Mouse (Mus musculus) MEL (cell line): ENCODE results near the gene Foxn1. TPM values are rescaled to one million over a fixed set of nuclear protein-coding genes. Genes with fewer than 3 reads are reported as not detected.

Experiments
- DNase-seq: peaks from one replicate; pipeline ENCODE4 v3.0.0; 2011; ENCODE audit warnings: low read depth, low spot score
- H3K27ac ChIP-seq: 2 replicates; pipeline ENCODE4 v1.5.1; 2012; ENCODE audit warnings: low read depth, mild to moderate bottlenecking, control low read depth, low read length, moderate library complexity; ENCODE audit not compliant: control insufficient read depth
- H3K27me3 ChIP-seq, 2 experiments: fragments of 150-350 bp in 1 of 2; sonication (generic) in 1 of 2; 2 replicates each; pipeline ENCODE4 v1.6.1; 2012; ENCODE audit warnings: low read length in 2 of 2, mild to moderate bottlenecking in 2 of 2, improper control_type of control experiment in 1 of 2, moderate library complexity in 1 of 2; ENCODE audit not compliant: insufficient read depth in 2 of 2, control insufficient read depth in 1 of 2
- H3K36me3 ChIP-seq, 2 experiments: 2 replicates each; pipeline ENCODE4 v1.6.1; 2012 to 2014; ENCODE audit warnings: low read length in 2 of 2, improper control_type of control experiment in 1 of 2, inconsistent platforms in 1 of 2, mild to moderate bottlenecking in 1 of 2; ENCODE audit not compliant: insufficient read depth in 2 of 2, control insufficient read depth in 1 of 2
- H3K4me1 ChIP-seq, 2 experiments: fragments of 150-350 bp in 1 of 2; sonication (generic) in 1 of 2; 2 replicates each; pipeline ENCODE4 v1.6.1; 2012; ENCODE audit warnings: low read length in 2 of 2, improper control_type of control experiment in 1 of 2, mild to moderate bottlenecking in 1 of 2; ENCODE audit not compliant: insufficient read depth in 2 of 2, control insufficient read depth in 1 of 2
- H3K4me3 ChIP-seq, 2 experiments: fragments of 150-350 bp in 1 of 2; sonication (generic) in 1 of 2; 2 replicates each; pipeline ENCODE4 v1.5.1; 2012; ENCODE audit warnings: low read depth in 2 of 2, low read length in 2 of 2, mild to moderate bottlenecking in 2 of 2, moderate library complexity in 2 of 2, control low read depth in 1 of 2, improper control_type of control experiment in 1 of 2; ENCODE audit not compliant: control insufficient read depth in 1 of 2, insufficient read depth in 1 of 2
- H3K79me2 ChIP-seq: 2 replicates; pipeline ENCODE4 v1.6.1; 2012; ENCODE audit warnings: mild to moderate bottlenecking, low read length, moderate library complexity; ENCODE audit not compliant: control insufficient read depth, poor library complexity, insufficient read depth
- H3K9ac ChIP-seq: 2 replicates; pipeline ENCODE4 v1.6.1; 2012; ENCODE audit warnings: low read depth, mild to moderate bottlenecking, control low read depth, low read length, moderate library complexity; ENCODE audit not compliant: control insufficient read depth, poor library complexity, severe bottlenecking
- H3K9me3 ChIP-seq: fragments of 150-350 bp; sonication (generic); replicated peaks from 2 replicates; pipeline ENCODE4 v1.6.1; 2012; ENCODE audit warnings: mild to moderate bottlenecking, low read length, improper control_type of control experiment, moderate library complexity; ENCODE audit not compliant: insufficient read depth
- CHD1 ChIP-seq: IDR thresholded peaks from 2 replicates; pipeline ENCODE4 v1.6.1; 2012; ENCODE audit warnings: low read depth, mild to moderate bottlenecking, inconsistent platforms, low read length, improper control_type of control experiment
- CHD2 ChIP-seq: IDR thresholded peaks from 2 replicates; pipeline ENCODE4 v1.6.1; 2011; ENCODE audit warnings: low read length, improper control_type of control experiment
- CTCF ChIP-seq, 3 experiments: IDR thresholded peaks in 2 of 3; conservative IDR thresholded peaks in 1 of 3; 2 replicates each; pipeline ENCODE4 v1.5.1; 2011 to 2012; ENCODE audit warnings: low read length in 3 of 3, low read depth in 2 of 3, mild to moderate bottlenecking in 2 of 3, improper control_type of control experiment in 1 of 3, inconsistent platforms in 1 of 3, mixed read lengths in 1 of 3, moderate library complexity in 1 of 3; ENCODE audit not compliant: control insufficient read depth in 1 of 3, insufficient read depth in 1 of 3, poor library complexity in 1 of 3, severe bottlenecking in 1 of 3
- E2F4 ChIP-seq: IDR thresholded peaks from 2 replicates; pipeline ENCODE4 v1.6.1; 2011; ENCODE audit warnings: low read depth, low read length, improper control_type of control experiment, borderline replicate concordance
- ELF1 ChIP-seq: IDR thresholded peaks from 2 replicates; pipeline ENCODE4 v1.6.1; 2014; ENCODE audit warnings: low read depth, mild to moderate bottlenecking, inconsistent platforms, low read length, improper control_type of control experiment, moderate library complexity
- GABPA ChIP-seq: IDR thresholded peaks from 2 replicates; pipeline ENCODE4 v1.6.1; 2012; ENCODE audit warnings: low read depth, mild to moderate bottlenecking, inconsistent platforms, low read length, improper control_type of control experiment, moderate library complexity
- GATA1 ChIP-seq: IDR thresholded peaks from 2 replicates; pipeline ENCODE4 v1.6.1; 2011; ENCODE audit warnings: low read depth, low read length, improper control_type of control experiment
- HCFC1 ChIP-seq: IDR thresholded peaks from 2 replicates; pipeline ENCODE4 v1.6.1; 2012; ENCODE audit warnings: low read depth, mild to moderate bottlenecking, inconsistent platforms, low read length, improper control_type of control experiment, moderate library complexity
- JUND ChIP-seq: IDR thresholded peaks from 2 replicates; pipeline ENCODE4 v1.6.1; 2011; ENCODE audit warnings: low read depth, mild to moderate bottlenecking, improper control_type of control experiment, low read length
- KAT2A ChIP-seq: conservative IDR thresholded peaks from 2 replicates; pipeline ENCODE4 v1.6.1; 2012; ENCODE audit warnings: low read depth, low read length, improper control_type of control experiment, inconsistent platforms
- MAFK ChIP-seq: IDR thresholded peaks from 2 replicates; pipeline ENCODE4 v1.6.1; 2011; ENCODE audit warnings: low read depth, mild to moderate bottlenecking, low read length, improper control_type of control experiment, borderline replicate concordance
- MAX ChIP-seq: IDR thresholded peaks from 2 replicates; pipeline ENCODE4 v1.6.1; 2011; ENCODE audit warnings: low read length, improper control_type of control experiment
- MXI1 ChIP-seq: IDR thresholded peaks from 2 replicates; pipeline ENCODE4 v1.6.1; 2011; ENCODE audit warnings: mild to moderate bottlenecking, low read depth, low read length, improper control_type of control experiment
- MYB ChIP-seq: IDR thresholded peaks from 2 replicates; pipeline ENCODE4 v1.6.1; 2011; ENCODE audit warnings: mild to moderate bottlenecking, low read depth, low read length, improper control_type of control experiment
- MYC ChIP-seq: IDR thresholded peaks from 2 replicates; pipeline ENCODE4 v1.6.1; 2011; ENCODE audit warnings: low read depth, mild to moderate bottlenecking, low read length, improper control_type of control experiment, moderate library complexity
- NRF1 ChIP-seq: IDR thresholded peaks from 2 replicates; pipeline ENCODE4 v1.6.1; 2014; ENCODE audit warnings: low read depth, mild to moderate bottlenecking, inconsistent platforms, low read length, improper control_type of control experiment, moderate library complexity; ENCODE audit not compliant: poor library complexity, insufficient read depth, severe bottlenecking
- POLR2A ChIP-seq, 2 experiments: IDR thresholded peaks; 2 replicates each; pipeline ENCODE4 v1.6.1; 2011 to 2012; ENCODE audit warnings: low read length in 2 of 2, mild to moderate bottlenecking in 2 of 2, control low read depth in 1 of 2, improper control_type of control experiment in 1 of 2, low read depth in 1 of 2, moderate library complexity in 1 of 2; ENCODE audit not compliant: control insufficient read depth in 1 of 2, insufficient read depth in 1 of 2, poor library complexity in 1 of 2
- POLR2AphosphoS5 ChIP-seq: IDR thresholded peaks from 2 replicates; pipeline ENCODE4 v1.6.1; 2012; ENCODE audit warnings: low read depth, borderline replicate concordance, mild to moderate bottlenecking, inconsistent platforms, low read length, moderate library complexity, mixed read lengths
- RAD21 ChIP-seq: IDR thresholded peaks from 2 replicates; pipeline ENCODE4 v1.6.1; 2011; ENCODE audit warnings: mild to moderate bottlenecking, low read depth, low read length, improper control_type of control experiment
- RCOR1 ChIP-seq: IDR thresholded peaks from 2 replicates; pipeline ENCODE4 v1.6.1; 2012; ENCODE audit warnings: low read depth, mild to moderate bottlenecking, inconsistent platforms, low read length, improper control_type of control experiment
- TAL1 ChIP-seq: IDR thresholded peaks from 2 replicates; pipeline ENCODE4 v1.6.1; 2012; ENCODE audit warnings: mild to moderate bottlenecking, inconsistent platforms, low read length, moderate library complexity, mixed read lengths
- TBP ChIP-seq: IDR thresholded peaks from 2 replicates; pipeline ENCODE4 v1.8.0; 2011; ENCODE audit warnings: low read depth, low read length, improper control_type of control experiment
- TCF12 ChIP-seq: IDR thresholded peaks from 2 replicates; pipeline ENCODE4 v1.6.1; 2014; ENCODE audit warnings: low read depth, mild to moderate bottlenecking, inconsistent platforms, low read length, improper control_type of control experiment, moderate library complexity
- UBTF ChIP-seq: IDR thresholded peaks from 2 replicates; pipeline ENCODE4 v1.6.1; 2012; ENCODE audit warnings: low read depth, mild to moderate bottlenecking, inconsistent platforms, low read length, improper control_type of control experiment, moderate library complexity, borderline replicate concordance; ENCODE audit not compliant: insufficient read depth
- USF1 ChIP-seq: IDR thresholded peaks from 2 replicates; pipeline ENCODE4 v1.6.1; 2014; ENCODE audit warnings: low read depth, mild to moderate bottlenecking, inconsistent platforms, low read length, improper control_type of control experiment, moderate library complexity
- USF2 ChIP-seq, 2 experiments: IDR thresholded peaks; 2 replicates each; pipeline ENCODE4 v1.6.1; 2011 to 2012; ENCODE audit warnings: improper control_type of control experiment in 2 of 2, low read length in 2 of 2, borderline replicate concordance in 1 of 2, inconsistent platforms in 1 of 2, low read depth in 1 of 2, mild to moderate bottlenecking in 1 of 2; ENCODE audit not compliant: insufficient read depth in 1 of 2
- ZKSCAN1 ChIP-seq: IDR thresholded peaks from 2 replicates; pipeline ENCODE4 v1.6.1; 2012; ENCODE audit warnings: low read depth, mild to moderate bottlenecking, inconsistent platforms, low read length, improper control_type of control experiment, moderate library complexity
- ZMIZ1 ChIP-seq: IDR thresholded peaks from 2 replicates; pipeline ENCODE4 v1.6.1; 2012; ENCODE audit warnings: low read depth, mild to moderate bottlenecking, inconsistent platforms, low read length, improper control_type of control experiment, moderate library complexity
- ZNF384 ChIP-seq: IDR thresholded peaks from 2 replicates; pipeline ENCODE4 v1.6.1; 2012; ENCODE audit warnings: low read depth, mild to moderate bottlenecking, inconsistent platforms, low read length, improper control_type of control experiment
- polyA plus RNA-seq, 2 experiments: library from polyadenylated mRNA; stranded (reverse) in 1 of 2; unstranded in 1 of 2; fragments of >175 nt in 1 of 2; fragments of >200 nt in 1 of 2; gene quantifications; 2 replicates each; pipeline versions ENCODE4 v1.2.1 to v1.2.4; 2012; ENCODE audit warnings: low replicate concordance in 2 of 2, low read depth in 1 of 2; ENCODE audit not compliant: insufficient read length in 2 of 2, insufficient read depth in 1 of 2, missing spikeins in 1 of 2
- total RNA-seq: library from RNA; depleted of rRNA; stranded (reverse); fragments of 300-350 nt; gene quantifications from 2 replicates; pipeline ENCODE4 v1.2.3, GENCODE M21; 2012

Foxn1 gene
- total and polyA plus RNA-seq, 3 experiments = not detected

- H3K4me1 ChIP-seq = peaks cover 0 to 10% of the 10 kb centered on the region in 2 experiments; a peak in 2 of 4 replicates
- H3K36me3 ChIP-seq = no peaks in the 10 kb centered on the region; a peak in 1 of 4 replicates
- H3K4me3 ChIP-seq = peak overlapping the region in 1 of 2 experiments; percentile 64; a peak in 1 of 4 replicates
- DNase-seq = no peak
- no peak overlapping the region for H3K27ac ChIP-seq
- H3K9me3 ChIP-seq = no peaks in the 10 kb centered on the region
- peak overlapping the region; percentile 28; the same call in 1 of the 2 replicates for H3K9ac ChIP-seq
- TF ChIP-seq UBTF (no peak), NRF1 (0 out of 2 replicates have a peak, but pooled peaks have one; percentile 2), POLR2AphosphoS5 (no peak), JUND (no peak), RAD21 (no peak), MYC (no peak)
- TF ChIP-seq, all 39 proteins: peak for 1
- Histone ChIP-seq H3K79me2 (no peaks in the 10 kb centered on the region), H3K27me3 (peaks cover 2 to 3% of the 10 kb centered on the region in 2 experiments; a peak in 2 of 4 replicates)
Observed at GRCm38 (mm10) chr11:78360789-78361131, 25.6 kb downstream of the Foxn1 start.

DNA sequence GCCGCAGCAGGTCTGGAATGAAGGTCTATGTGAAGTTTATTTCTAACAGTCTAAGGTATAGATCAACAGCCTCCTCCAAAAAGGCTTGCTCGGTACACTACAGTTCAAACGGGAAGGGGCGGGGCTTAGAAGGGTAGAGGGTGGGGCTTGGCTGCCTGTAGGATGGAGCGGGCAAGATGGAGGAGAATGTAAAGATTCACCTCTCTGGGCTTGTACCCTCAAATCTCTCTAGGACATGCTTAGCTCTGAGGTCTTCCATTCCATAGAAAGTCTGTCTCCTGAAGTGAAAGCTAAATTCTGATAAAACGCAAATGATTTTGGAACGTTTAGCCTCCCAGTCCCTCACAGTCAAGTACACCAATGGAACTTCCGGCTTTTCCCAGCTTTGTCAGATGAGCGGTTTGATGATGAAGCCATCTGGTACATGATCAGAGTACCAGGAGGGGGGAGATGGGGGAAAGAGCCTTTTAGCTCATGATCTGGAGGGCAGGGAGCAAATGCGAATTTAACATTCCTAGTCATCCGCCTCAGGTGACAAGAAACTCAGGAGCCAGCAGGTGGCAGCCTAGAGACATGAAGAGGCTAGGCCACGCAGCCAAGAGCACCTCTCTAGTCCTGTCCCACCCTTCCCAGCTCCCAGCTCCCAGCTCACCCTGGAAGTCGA is 26.1 kb downstream of the Foxn1 start:
- no peak overlapping the region for H3K27ac ChIP-seq
- peak overlapping the region; percentile 64 to 73 for H3K4me3 ChIP-seq
- DNase-seq = peak; percentile 94
- H3K27me3 ChIP-seq = peaks cover 0 to 2% of the 10 kb centered on the region in 2 experiments; a peak in 2 of 4 replicates
- H3K9ac ChIP-seq = peak overlapping the region; percentile 56
- H3K4me1 ChIP-seq = peaks cover 0 to 10% of the 10 kb centered on the region in 2 experiments; a peak in 2 of 4 replicates
- no peaks in the 10 kb centered on the region; a peak in 1 of 4 replicates for H3K36me3 ChIP-seq
- H3K9me3 ChIP-seq = no peaks in the 10 kb centered on the region
- no peaks in the 10 kb centered on the region for H3K79me2 ChIP-seq
- no peak for TF ChIP-seq USF2 (IDR thresholded peaks at IDR 0.05; ENCODE audit: borderline replicate concordance in 1 of 2, insufficient read depth in 1 of 2, low read depth in 1 of 2, low read length in 2 of 2)
- no peak for TF ChIP-seq KAT2A
- 0 out of 2 replicates have a peak, but pooled peaks have one; percentile 45 for TF ChIP-seq ZMIZ1
- no peak for TF ChIP-seq JUND
- TF ChIP-seq RCOR1 = no peak
- TF ChIP-seq GATA1 = no peak
- TF ChIP-seq CHD1 = no peak
- no peak for TF ChIP-seq TAL1
- TF ChIP-seq MYB = no peak
- peak in 1 of 2 experiments; percentile 52; a peak in 2 of 4 replicates for TF ChIP-seq POLR2A (IDR thresholded peaks at IDR 0.05; ENCODE audit: control insufficient read depth in 1 of 2, insufficient read depth in 1 of 2, low read depth in 1 of 2, low read length in 2 of 2, poor library complexity in 1 of 2)
- no peak for TF ChIP-seq POLR2AphosphoS5
- TF ChIP-seq ZKSCAN1 = no peak
- TF ChIP-seq CHD2 = no peak
- peak; percentile 55 for TF ChIP-seq ELF1
- TF ChIP-seq MXI1 = no peak
- TF ChIP-seq MAX = no peak
- no peak for TF ChIP-seq ZNF384
- no peak for TF ChIP-seq GABPA
- no peak for TF ChIP-seq USF1
- TF ChIP-seq HCFC1 = peak; percentile 54; the same call in 1 of the 2 replicates
- TF ChIP-seq MAFK = no peak
- TF ChIP-seq NRF1 = 0 out of 2 replicates have a peak, but pooled peaks have one; percentile 6
- TF ChIP-seq E2F4 = no peak
- peak; percentile 1; the same call in 1 of the 2 replicates for TF ChIP-seq TCF12
- no peak for TF ChIP-seq TBP
- TF ChIP-seq RAD21 = peak; percentile 79
- peak; percentile 81 to 92 (median 89) for TF ChIP-seq CTCF (IDR thresholded peaks at IDR 0.05 in 2 of 3, conservative IDR thresholded peaks at IDR 0.05 in 1 of 3; ENCODE audit: control insufficient read depth in 1 of 3, insufficient read depth in 1 of 3, low read depth in 2 of 3, low read length in 3 of 3, poor library complexity in 1 of 3, severe bottlenecking in 1 of 3)
